ENCODE assay signal across 16 mouse cellular contexts in the genomic region with DNA sequence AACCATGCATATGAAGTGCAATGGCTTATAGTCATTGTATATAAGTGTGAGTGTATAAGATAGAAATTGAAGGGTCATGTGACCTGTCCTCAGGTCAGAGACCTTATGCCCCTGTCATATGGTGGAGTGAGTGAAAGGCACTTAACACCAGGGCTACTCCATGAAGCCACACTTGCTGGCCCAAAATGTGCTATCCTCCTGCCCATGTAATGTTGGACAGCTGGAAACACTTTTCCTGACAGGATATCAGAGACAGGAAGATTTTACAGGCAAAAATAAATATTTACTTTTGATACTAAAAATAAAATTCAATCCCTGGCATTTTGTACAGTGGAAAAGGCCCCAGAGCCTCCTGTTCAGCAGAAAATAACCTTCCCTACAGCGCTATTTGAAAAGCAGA.
"Had no signal": no experiment of that assay in that cellular context is flagged by ENCODE, and none has a peak within 500 bp of the region (broad histone marks: within the 10 kb centered on the region; RNA-seq: fewer than 3 reads in every experiment).

No protein-coding gene starts in this region.

- H3K27ac ChIP-seq: kidney, embryonic 15.5 days; limb, embryonic 12.5 days; liver, embryonic 15.5 days; midbrain, embryonic 10.5 days; midbrain, embryonic 15.5 days; neural tube, embryonic 13.5 days; stomach, embryonic 15.5 days had no signal

- H3K36me3 ChIP-seq: kidney, embryonic 15.5 days; limb, embryonic 12.5 days; liver, embryonic 15.5 days; midbrain, embryonic 10.5 days; midbrain, embryonic 15.5 days; neural tube, embryonic 13.5 days; stomach, embryonic 15.5 days had no signal

- H3K4me2 ChIP-seq: kidney, embryonic 15.5 days; limb, embryonic 12.5 days; liver, embryonic 15.5 days; midbrain, embryonic 15.5 days; neural tube, embryonic 13.5 days; stomach, embryonic 15.5 days had no signal

- DNase-seq: kidney, adult 2 months; kidney, postnatal 36 days; layer of hippocampus, adult 9-11 months; layer of hippocampus, postnatal 36 days; liver; right cerebral cortex, postnatal 14 days; thymus, adult 2 months; thymus, postnatal 25 days had no signal

- ATAC-seq: intestine, embryonic 16.5 days; midbrain, embryonic 15.5 days had no signal

- H3K27me3 ChIP-seq: kidney, embryonic 15.5 days; limb, embryonic 12.5 days; liver, embryonic 15.5 days; midbrain, embryonic 15.5 days; neural tube, embryonic 13.5 days; stomach, embryonic 15.5 days had no signal

- H3K4me3 ChIP-seq: kidney, embryonic 15.5 days; limb, embryonic 12.5 days; liver, embryonic 15.5 days; midbrain, embryonic 10.5 days; midbrain, embryonic 15.5 days; neural tube, embryonic 13.5 days; stomach, embryonic 15.5 days had no signal

- H3K4me1 ChIP-seq: kidney, embryonic 15.5 days; liver, embryonic 15.5 days; midbrain, embryonic 10.5 days; midbrain, embryonic 15.5 days; stomach, embryonic 15.5 days had no signal

- H3K9me3 ChIP-seq: kidney, embryonic 15.5 days; limb, embryonic 12.5 days; liver, embryonic 15.5 days; midbrain, embryonic 10.5 days; midbrain, embryonic 15.5 days; neural tube, embryonic 13.5 days; stomach, embryonic 15.5 days had no signal

- H3K9ac ChIP-seq: kidney, embryonic 15.5 days; limb, embryonic 12.5 days; liver, embryonic 15.5 days; midbrain, embryonic 15.5 days; neural tube, embryonic 13.5 days; stomach, embryonic 15.5 days had no signal
